Mouse (Mus musculus) midbrain, embryonic 10.5 days (tissue): ENCODE data around the gene Olfr902. TPM values are rescaled to one million over a fixed set of nuclear protein-coding genes. Genes with fewer than 3 reads are reported as not detected.
"Not testable (repeated sequence)": the region's sequence is repeated elsewhere in the genome, so short reads cannot be mapped to it uniquely, and the experiment has no call there.

Source experiments
- DNase-seq: peaks from one replicate; pipeline ENCODE4 v3.0.0-alpha.2; 2017; ENCODE audit warnings: low spot score
- H3K27ac ChIP-seq: fragments of 300-500 bp; sonication (generic); replicated peaks from 2 replicates; pipeline ENCODE4 v1.5.1; 2016; ENCODE audit warnings: mild to moderate bottlenecking
- H3K27me3 ChIP-seq: fragments of 300-500 bp; sonication (generic); 2 replicates; pipeline ENCODE4 v1.6.1; 2016; ENCODE audit warnings: low read depth, mild to moderate bottlenecking; ENCODE audit not compliant: poor library complexity, severe bottlenecking
- H3K36me3 ChIP-seq: fragments of 300-500 bp; sonication (generic); 2 replicates; pipeline ENCODE4 v1.6.1; 2016; ENCODE audit warnings: mild to moderate bottlenecking, moderate library complexity
- H3K4me1 ChIP-seq: fragments of 300-500 bp; sonication (generic); 2 replicates; pipeline ENCODE4 v1.6.1; 2016
- H3K4me3 ChIP-seq: fragments of 300-500 bp; sonication (generic); 2 replicates; pipeline ENCODE4 v1.5.1; 2016; ENCODE audit warnings: mild to moderate bottlenecking, moderate library complexity
- H3K9me3 ChIP-seq: fragments of 300-500 bp; sonication (generic); replicated peaks from 2 replicates; pipeline ENCODE4 v1.6.1; 2016; ENCODE audit warnings: mild to moderate bottlenecking
- WGBS: fragments of 180-500 bp; shearing (Covaris S2); methylation state at CpG from one replicate; pipeline ENCODE4 v1.1.7; 2016; 5-methylcytosine and 5-hydroxymethylcytosine counted together
- polyA plus RNA-seq: library from polyadenylated mRNA; unstranded; fragments of >200 nt; fragmentation: Nextera tagmentation; extraction: Ambion mirVana; gene quantifications from 2 replicates; pipeline ENCODE4 v1.2.1, GENCODE M21; 2016

The Olfr902 gene
- polyA plus RNA-seq: not detected in 2 replicates

GRCm38 (mm10) chr9:38447352-38447751 is at the start of gene Olfr902:
TSS of gene Olfr902 (plus strand) at chr9:38447652.
- H3K36me3 ChIP-seq: no peaks in the 10 kb centered on the region
- no peaks in the 10 kb centered on the region for H3K27me3 ChIP-seq
- H3K9me3 ChIP-seq: no peaks in the 10 kb centered on the region
- H3K27ac ChIP-seq: no peak within 1 kb of the TSS
- H3K4me1 ChIP-seq: no peaks in the 10 kb centered on the region
- H3K4me3 ChIP-seq: no peak within 1 kb of the TSS
- DNase-seq: no peak
- 86% methylated on average over 5 of the region's 5 CpGs for WGBS

DNA sequence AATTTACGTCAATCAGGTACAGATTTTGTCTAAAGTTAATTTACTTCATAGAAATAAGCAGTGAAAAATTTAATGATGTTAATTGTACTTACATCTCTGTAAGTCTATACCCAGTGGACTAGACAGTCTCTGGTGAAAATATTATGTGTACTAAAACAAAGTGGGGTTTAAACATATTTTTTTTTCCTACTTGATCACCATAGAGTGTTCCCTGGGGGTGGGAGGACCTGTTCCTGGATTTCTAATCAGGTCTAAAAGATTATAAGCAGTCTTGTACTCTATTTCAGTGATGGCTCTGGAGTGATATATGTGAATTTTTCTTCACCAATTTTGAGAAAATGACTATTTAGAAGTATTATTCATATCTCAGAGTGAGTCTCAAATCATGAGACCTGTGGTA is 46.1 kb upstream of the Olfr902 start, which contains the start of gene Olfr147:
Gene Olfr147, plus strand, starts transcription at position 301 of the 400 bp plus-strand sequence.
- Histone ChIP-seq H3K4me3 (no peak within 1 kb of the TSS), H3K27ac (no peak within 1 kb of the TSS), H3K36me3 (no peaks in the 10 kb centered on the region), H3K4me1 (no peaks in the 10 kb centered on the region), H3K27me3 (no peaks in the 10 kb centered on the region), H3K9me3 (no peaks in the 10 kb centered on the region)
- WGBS: 84% methylated on average over 1 of the region's 1 CpGs
- no peak for DNase-seq

DNA sequence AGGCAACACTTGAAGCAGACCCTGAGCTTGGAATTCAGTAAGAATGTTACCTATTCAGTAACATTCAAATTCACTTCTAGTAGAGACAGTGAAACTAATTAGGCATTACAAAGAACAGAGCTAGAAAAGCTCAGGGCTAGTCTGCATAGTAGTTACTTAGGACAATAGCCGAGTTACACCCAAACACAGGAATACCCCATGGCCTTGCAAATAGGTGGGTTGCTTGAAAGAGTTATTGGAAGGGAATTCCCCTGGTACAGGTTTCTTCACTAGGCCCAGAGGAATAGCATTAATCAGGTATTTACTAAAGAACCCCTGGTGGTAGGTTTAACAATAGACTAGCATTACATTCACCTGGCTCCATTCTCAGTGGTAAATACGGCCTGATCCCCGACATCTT is 40.0 kb upstream of the Olfr902 start:
- H3K4me1 ChIP-seq, H3K27me3 ChIP-seq, H3K36me3 ChIP-seq, H3K4me3 ChIP-seq, H3K9me3 ChIP-seq, DNase-seq, H3K27ac ChIP-seq: not testable (repeated sequence)
- WGBS: 94% methylated on average over 3 of the region's 3 CpGs

GRCm38 (mm10) chr9:38413502-38413901 is 34.0 kb upstream of the Olfr902 start:
- not testable (repeated sequence) for H3K27ac ChIP-seq, DNase-seq, H3K27me3 ChIP-seq, H3K36me3 ChIP-seq, H3K4me1 ChIP-seq, H3K4me3 ChIP-seq
- H3K9me3 ChIP-seq: peaks cover 21% of the 10 kb centered on the region
- WGBS: 94% methylated on average over 14 of the region's 14 CpGs

- Histone ChIP-seq H3K36me3 (no peaks in the 10 kb centered on the region), H3K4me1 (no peaks in the 10 kb centered on the region), H3K9me3 (no peaks in the 10 kb centered on the region), H3K27ac (no peak overlapping the region), H3K27me3 (no peaks in the 10 kb centered on the region), H3K4me3 (no peak overlapping the region)
- DNase-seq: no peak
Observed at GRCm38 (mm10) chr9:38423801-38424200, 23.7 kb upstream of the Olfr902 start.

GRCm38 (mm10) chr9:38427026-38427425 is 20.4 kb upstream of the Olfr902 start:
- DNase-seq: no peak
- H3K4me3 ChIP-seq: no peak overlapping the region
- 56% methylated on average over 1 of the region's 1 CpGs for WGBS

GRCm38 (mm10) chr9:38429155-38429554 is 18.3 kb upstream of the Olfr902 start, which contains the start of gene Olfr901:
TSS of gene Olfr901 (plus strand) at chr9:38429455.
- no peak for DNase-seq
- no peak within 1 kb of the TSS for H3K4me3 ChIP-seq
- H3K4me1 ChIP-seq: no peaks in the 10 kb centered on the region
- 90% methylated on average over 1 of the region's 1 CpGs for WGBS
- H3K27ac ChIP-seq: no peak within 1 kb of the TSS
- no peaks in the 10 kb centered on the region for H3K27me3 ChIP-seq
- H3K36me3 ChIP-seq: no peaks in the 10 kb centered on the region
- H3K9me3 ChIP-seq: no peaks in the 10 kb centered on the region

More at GRCm38 (mm10) chr9:38427026-38427425, 20.4 kb upstream of the Olfr902 start:
- H3K27me3 ChIP-seq: no peaks in the 10 kb centered on the region
- H3K27ac ChIP-seq: no peak overlapping the region
- no peaks in the 10 kb centered on the region for H3K4me1 ChIP-seq
- H3K9me3 ChIP-seq: no peaks in the 10 kb centered on the region
- H3K36me3 ChIP-seq: no peaks in the 10 kb centered on the region

DNA sequence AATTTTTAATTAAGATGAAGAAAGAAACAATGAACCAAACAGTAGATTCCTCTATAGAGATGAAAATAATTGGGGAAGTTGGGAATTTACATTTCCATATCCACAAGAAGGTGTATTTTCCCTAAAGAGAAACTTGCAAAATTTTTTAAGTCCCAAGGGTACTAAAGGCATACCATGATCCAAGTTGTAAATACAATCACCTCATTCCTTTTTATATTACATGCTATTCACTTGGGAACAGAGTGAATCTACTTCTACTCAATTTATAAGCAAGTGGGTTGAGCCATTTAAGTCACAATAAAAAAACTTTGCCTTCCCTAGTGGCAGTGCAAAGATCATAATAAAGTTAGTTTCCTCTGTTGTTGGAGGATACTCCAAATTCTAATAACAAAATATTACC is 15.4 kb downstream of the Olfr902 start, which contains the start of gene Olfr904:
Gene Olfr904, plus strand, starts transcription at position 301 of the 400 bp plus-strand sequence.
- H3K36me3 ChIP-seq: no peaks in the 10 kb centered on the region
- no peaks in the 10 kb centered on the region for H3K4me1 ChIP-seq
- no peak within 1 kb of the TSS for H3K27ac ChIP-seq
- DNase-seq: no peak
- no peaks in the 10 kb centered on the region for H3K27me3 ChIP-seq
- no peak within 1 kb of the TSS for H3K4me3 ChIP-seq
- no peaks in the 10 kb centered on the region for H3K9me3 ChIP-seq

DNA sequence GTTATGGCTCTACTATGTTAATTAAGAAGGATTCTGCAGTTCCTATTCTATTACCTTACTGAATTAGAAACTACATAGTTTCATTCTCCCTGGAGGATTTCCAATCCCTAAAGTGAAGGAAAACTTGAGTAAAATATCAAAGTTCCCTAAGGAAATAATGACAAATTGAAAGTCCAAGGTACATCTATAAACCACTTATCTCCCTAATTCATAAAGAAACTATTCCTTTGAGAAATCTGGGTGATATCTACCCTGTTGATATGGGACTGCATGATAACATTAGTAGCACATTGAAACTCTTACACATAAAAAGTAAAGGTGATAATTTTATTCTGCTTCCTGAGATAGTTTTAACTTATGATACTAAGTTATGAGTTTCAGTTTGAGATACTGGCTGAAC is 23.4 kb downstream of the Olfr902 start, which contains the start of gene Olfr905:
Gene Olfr905, plus strand, starts transcription at position 301 of the 400 bp plus-strand sequence.
- Histone ChIP-seq H3K4me1 (no peaks in the 10 kb centered on the region), H3K27ac (no peak within 1 kb of the TSS), H3K4me3 (no peak within 1 kb of the TSS), H3K9me3 (no peaks in the 10 kb centered on the region), H3K27me3 (no peaks in the 10 kb centered on the region), H3K36me3 (no peaks in the 10 kb centered on the region)
- no peak for DNase-seq

DNA sequence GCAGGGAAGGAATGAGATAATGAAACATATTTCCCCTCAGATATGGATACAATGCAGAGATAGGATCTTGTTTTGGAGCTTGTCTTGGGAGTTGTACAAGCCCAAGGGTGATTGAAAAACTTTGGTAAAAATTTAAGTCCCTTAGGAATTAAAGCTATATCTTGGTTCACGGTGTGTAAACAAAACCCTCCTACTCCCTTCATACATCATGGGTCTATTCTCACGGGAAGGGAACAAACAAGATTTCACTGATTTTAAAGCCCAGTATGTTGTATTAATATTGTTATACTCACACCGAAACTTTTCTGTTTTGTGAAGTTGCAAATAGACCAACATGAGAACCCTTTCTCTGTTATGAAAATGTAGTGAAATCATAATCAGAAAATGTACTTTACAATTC is 39.3 kb downstream of the Olfr902 start, which contains the start of gene Olfr906:
Gene Olfr906, plus strand, starts transcription at position 301 of the 400 bp plus-strand sequence.
- Histone ChIP-seq H3K9me3 (no peaks in the 10 kb centered on the region), H3K4me1 (no peaks in the 10 kb centered on the region), H3K27me3 (no peaks in the 10 kb centered on the region), H3K4me3 (no peak within 1 kb of the TSS), H3K36me3 (no peaks in the 10 kb centered on the region), H3K27ac (no peak within 1 kb of the TSS)
- WGBS: 90% methylated on average over 3 of the region's 3 CpGs
- no peak for DNase-seq

DNA sequence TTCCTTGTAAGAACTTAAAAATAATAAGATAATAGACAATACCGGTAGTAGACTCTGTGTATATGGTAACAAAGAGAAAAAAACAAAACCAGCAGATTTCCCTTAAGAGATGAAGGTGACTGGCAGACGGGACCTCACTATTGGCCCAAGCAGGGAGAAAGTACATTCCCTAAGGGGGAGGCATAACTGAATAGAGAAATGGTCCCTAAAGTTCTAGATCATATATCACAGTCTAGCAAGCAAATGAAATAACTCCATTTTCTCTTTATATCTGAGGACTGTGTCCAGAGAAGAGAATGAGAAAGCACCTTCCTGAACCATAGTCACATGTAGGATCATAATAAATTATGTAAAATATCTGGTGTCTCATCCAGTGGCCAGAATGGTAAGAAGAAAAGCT is 48.0 kb downstream of the Olfr902 start, which contains the start of gene Olfr907:
Gene Olfr907, plus strand, starts transcription at position 301 of the 400 bp plus-strand sequence.
- Histone ChIP-seq H3K27ac (no peak within 1 kb of the TSS), H3K36me3 (no peaks in the 10 kb centered on the region), H3K4me3 (no peak within 1 kb of the TSS), H3K27me3 (no peaks in the 10 kb centered on the region), H3K9me3 (no peaks in the 10 kb centered on the region), H3K4me1 (no peaks in the 10 kb centered on the region)
- 83% methylated on average over 2 of the region's 2 CpGs for WGBS
- no peak for DNase-seq
